Mouse (Mus musculus): ENCODE measurements around the gene Camk2b. TPM values are rescaled to one million over a fixed set of nuclear protein-coding genes. Genes with fewer than 3 reads are reported as not detected.

Camk2b gene
- polyA plus RNA-seq, 1 experiment from 2014 or later: 138 TPM

DNA sequence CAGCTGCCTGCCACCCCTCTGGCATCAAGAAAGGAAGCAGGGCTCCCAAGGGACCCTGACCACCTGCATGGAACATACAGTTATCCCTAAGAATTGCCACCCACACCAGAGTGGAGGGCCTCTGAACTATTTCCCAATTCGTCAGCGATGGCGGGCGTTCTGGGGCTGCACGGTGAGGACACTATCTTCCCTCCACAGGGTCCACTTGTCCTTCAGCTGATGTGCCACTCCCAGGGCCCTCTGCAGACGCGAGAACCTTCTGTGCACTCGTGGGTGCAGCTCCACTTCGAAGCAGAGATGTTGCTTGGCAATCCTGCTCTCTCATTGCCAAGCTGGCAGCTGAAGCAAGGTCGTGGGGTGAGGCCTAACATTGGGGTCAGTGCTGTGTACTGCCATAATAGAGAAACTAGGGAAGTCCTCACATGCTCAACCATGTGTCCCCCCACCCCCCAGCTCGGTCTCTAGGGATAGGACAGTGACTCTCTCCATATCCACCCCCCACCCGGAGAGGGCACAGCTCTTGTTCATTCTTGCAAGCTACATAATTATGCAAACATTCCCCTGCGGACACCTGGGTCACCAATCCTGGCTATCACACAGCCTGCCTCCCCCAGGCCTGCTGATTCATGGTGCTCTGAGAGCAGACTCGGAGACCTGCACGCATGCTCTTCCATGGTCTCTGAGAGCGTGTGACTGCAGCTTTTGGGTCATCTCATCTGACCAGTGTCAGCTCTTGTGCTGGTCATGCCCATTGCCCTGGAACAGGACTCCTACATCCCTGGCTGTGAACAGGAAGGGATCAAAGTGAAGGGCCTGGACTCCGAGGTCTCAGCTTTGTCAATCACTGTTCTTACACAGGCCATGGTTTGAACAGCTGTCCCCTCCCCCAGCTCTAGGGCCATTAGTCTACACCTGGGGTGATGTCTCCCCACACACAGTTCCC is 45.0 kb downstream of the Camk2b start:
- 72% methylated on average over 17 of the region's 17 CpGs for WGBS
- no peak overlapping the region for H3K27ac ChIP-seq (ENCODE audit: low read depth, low read length)
- no peaks in the 10 kb centered on the region for H3K9me3 ChIP-seq (ENCODE audit: control insufficient read depth, low read length)
- H3K4me3 ChIP-seq (ENCODE audit: low read length): no peak overlapping the region
- peaks cover 11% of the 10 kb centered on the region for H3K4me1 ChIP-seq (ENCODE audit: control insufficient read depth, insufficient read depth, low read depth, low read length)
- no peak for ATAC-seq
- H3K27me3 ChIP-seq (replicated peaks; ENCODE audit: control insufficient read depth, insufficient read depth, low read length): no peaks in the 10 kb centered on the region
- H3K4me2 ChIP-seq (ENCODE audit: low read length): no peak overlapping the region
- no peaks in the 10 kb centered on the region for H3K36me3 ChIP-seq (ENCODE audit: control insufficient read depth, insufficient read depth, low read length)
- no peak overlapping the region for H3K9ac ChIP-seq (ENCODE audit: low read depth, low read length)

DNA sequence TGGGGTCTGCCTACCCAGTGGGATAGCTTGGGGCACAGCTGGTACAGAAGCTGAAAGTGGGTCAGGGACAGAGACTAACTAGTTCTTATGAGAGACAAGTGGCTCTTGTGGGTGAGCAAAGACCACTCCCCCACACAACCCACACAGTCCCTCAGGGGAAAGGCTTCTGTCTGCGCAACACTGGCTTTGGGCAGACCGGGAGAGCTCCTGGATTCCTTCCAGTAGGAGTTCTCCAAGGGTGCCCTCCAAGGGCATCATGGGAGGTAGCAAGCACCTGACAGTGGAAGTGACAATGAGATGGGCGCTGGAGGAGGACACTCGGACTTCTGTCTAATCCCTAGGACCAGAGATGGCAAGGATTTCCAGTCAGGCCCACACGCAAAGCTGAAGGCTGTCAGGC is 45.8 kb downstream of the Camk2b start:
- no peak for ATAC-seq
- 73% methylated on average over 5 of the region's 5 CpGs for WGBS
- Histone ChIP-seq H3K4me3 (ENCODE audit: low read length) (no peak overlapping the region), H3K4me1 (ENCODE audit: control insufficient read depth, insufficient read depth, low read depth, low read length) (peaks cover 11% of the 10 kb centered on the region), H3K27ac (ENCODE audit: low read depth, low read length) (no peak overlapping the region), H3K9me3 (ENCODE audit: control insufficient read depth, low read length) (no peaks in the 10 kb centered on the region), H3K9ac (ENCODE audit: low read depth, low read length) (no peak overlapping the region), H3K36me3 (ENCODE audit: control insufficient read depth, insufficient read depth, low read length) (no peaks in the 10 kb centered on the region), H3K27me3 (replicated peaks; ENCODE audit: control insufficient read depth, insufficient read depth, low read length) (no peaks in the 10 kb centered on the region), H3K4me2 (ENCODE audit: low read length) (no peak overlapping the region)

DNA sequence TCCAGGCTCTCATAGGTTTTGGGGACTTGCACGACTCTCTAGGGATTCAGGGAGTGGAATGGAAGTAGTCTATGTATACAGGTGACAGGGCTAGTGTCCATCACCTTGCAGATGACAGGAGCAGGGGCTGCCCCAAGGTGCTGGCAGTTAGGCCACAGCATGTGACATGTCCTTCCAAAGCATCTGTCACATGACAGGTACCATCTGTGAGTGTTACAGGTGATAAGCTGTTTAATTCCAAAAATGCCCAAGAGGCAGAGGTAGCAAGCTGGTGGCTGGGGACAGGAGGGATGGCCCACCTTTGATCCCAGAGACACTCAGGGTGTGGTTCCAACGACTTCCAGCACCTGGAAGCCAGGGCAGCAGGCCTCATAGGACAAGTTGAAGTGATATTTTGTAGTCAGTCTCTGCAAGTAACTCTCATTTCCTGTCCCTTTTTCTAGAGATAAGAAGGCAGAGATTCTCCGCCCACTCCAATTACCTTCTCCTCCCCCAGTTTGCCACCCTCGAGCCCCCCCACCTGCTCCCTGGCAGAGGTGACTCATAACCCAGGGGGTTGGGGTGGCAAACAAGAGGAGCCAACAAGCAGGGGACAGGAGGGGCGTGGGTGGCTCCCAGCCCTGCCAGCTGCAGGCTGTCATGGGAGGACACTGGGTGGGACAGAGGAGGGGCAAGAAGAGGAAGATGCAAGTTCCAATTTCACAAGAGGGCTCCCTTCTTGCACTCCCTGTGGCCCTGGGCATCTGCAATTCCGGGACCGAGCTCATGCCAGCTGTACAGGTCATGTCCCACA is 47.7 kb downstream of the Camk2b start:
- no peak overlapping the region for H3K4me3 ChIP-seq (ENCODE audit: low read length)
- H3K4me1 ChIP-seq (ENCODE audit: control insufficient read depth, insufficient read depth, low read depth, low read length): peaks cover 11% of the 10 kb centered on the region
- no peak overlapping the region; the same call in 1 of the 2 replicates for H3K9ac ChIP-seq (ENCODE audit: low read depth, low read length)
- H3K4me2 ChIP-seq (ENCODE audit: low read length): no peak overlapping the region
- no peaks in the 10 kb centered on the region for H3K9me3 ChIP-seq (ENCODE audit: control insufficient read depth, low read length)
- no peak overlapping the region for H3K27ac ChIP-seq (ENCODE audit: low read depth, low read length)
- H3K27me3 ChIP-seq (replicated peaks; ENCODE audit: control insufficient read depth, insufficient read depth, low read length): no peaks in the 10 kb centered on the region
- peaks cover 3% of the 10 kb centered on the region; the same call in 1 of the 2 replicates for H3K36me3 ChIP-seq (ENCODE audit: control insufficient read depth, insufficient read depth, low read length)
- 67% methylated on average over 7 of the region's 7 CpGs for WGBS
- ATAC-seq: no peak

DNA sequence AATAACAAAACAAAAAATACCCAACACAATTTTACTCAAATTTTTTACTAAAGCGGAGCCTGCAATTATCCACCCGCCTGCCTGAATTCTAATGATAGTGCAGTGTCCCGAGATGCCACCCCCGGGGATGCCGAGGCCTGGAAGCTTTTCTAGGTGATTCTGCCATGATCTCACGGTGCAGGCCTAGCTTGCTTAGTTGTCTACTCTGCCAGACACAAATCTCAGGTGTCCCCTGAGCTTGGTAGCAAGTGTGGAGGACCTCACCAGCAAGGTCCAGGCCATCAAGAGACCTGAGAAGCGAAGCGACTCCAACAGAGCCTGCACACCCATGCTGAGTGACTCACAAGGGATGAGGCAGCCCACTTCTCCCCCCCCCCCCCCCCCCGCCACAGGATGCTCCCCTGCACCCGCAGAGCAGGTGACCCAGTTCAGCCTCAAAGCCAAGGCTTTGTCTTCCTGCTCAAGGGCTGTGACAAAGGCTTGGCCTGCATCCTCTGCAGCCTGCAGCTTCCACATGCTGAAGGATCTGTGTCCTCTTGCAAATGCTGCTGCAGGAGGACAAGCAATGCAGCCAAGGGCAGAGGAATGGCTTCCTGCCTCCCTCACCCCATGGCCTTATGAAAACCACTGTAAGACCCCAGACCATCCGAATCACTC is 48.5 kb downstream of the Camk2b start:
- Histone ChIP-seq H3K27me3 (replicated peaks; ENCODE audit: control insufficient read depth, insufficient read depth, low read length) (no peaks in the 10 kb centered on the region), H3K9me3 (ENCODE audit: control insufficient read depth, low read length) (no peaks in the 10 kb centered on the region), H3K4me2 (ENCODE audit: low read length) (no peak overlapping the region), H3K9ac (ENCODE audit: low read depth, low read length) (no peak overlapping the region), H3K36me3 (ENCODE audit: control insufficient read depth, insufficient read depth, low read length) (peaks cover 3% of the 10 kb centered on the region; the same call in 1 of the 2 replicates), H3K27ac (ENCODE audit: low read depth, low read length) (no peak overlapping the region), H3K4me1 (ENCODE audit: control insufficient read depth, insufficient read depth, low read depth, low read length) (peaks cover 11% of the 10 kb centered on the region), H3K4me3 (ENCODE audit: low read length) (no peak overlapping the region)
- 65% methylated on average over 10 of the region's 11 CpGs for WGBS
- ATAC-seq: no peak

DNA sequence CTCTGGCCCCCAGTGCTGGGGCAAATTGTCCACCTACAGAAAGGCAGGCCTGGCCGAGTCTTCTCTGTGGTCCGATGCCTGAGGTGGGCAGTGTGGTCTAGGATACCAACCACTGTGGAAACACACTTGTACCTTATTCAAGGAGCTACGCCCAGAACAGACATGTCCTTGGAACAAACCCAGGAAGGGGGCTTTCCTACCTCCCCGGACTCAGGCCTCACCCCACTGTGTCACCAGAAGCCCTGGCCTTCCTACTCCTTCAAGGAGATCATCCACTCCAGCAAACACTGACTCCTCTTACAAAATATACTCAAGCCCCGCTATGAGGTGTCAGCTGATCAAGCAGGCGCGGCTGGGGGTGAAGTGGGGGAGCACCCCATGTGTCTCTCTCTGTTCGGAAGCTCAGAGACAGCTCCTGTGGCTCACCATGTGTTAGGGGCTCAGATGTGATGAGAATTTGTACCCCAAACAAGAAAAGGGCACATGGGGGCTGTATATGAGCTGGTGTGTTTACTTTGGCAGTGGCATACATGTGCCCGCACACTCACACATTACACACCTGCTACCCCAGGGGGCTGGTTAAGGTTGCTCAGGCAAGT is 49.3 kb downstream of the Camk2b start:
- H3K27ac ChIP-seq (ENCODE audit: low read depth, low read length): no peak overlapping the region
- no peak overlapping the region for H3K4me2 ChIP-seq (ENCODE audit: low read length)
- H3K4me3 ChIP-seq (ENCODE audit: low read length): no peak overlapping the region
- no peaks in the 10 kb centered on the region for H3K27me3 ChIP-seq (replicated peaks; ENCODE audit: control insufficient read depth, insufficient read depth, low read length)
- no peaks in the 10 kb centered on the region for H3K9me3 ChIP-seq (ENCODE audit: control insufficient read depth, low read length)
- H3K36me3 ChIP-seq (ENCODE audit: control insufficient read depth, insufficient read depth, low read length): peaks cover 3% of the 10 kb centered on the region; the same call in 1 of the 2 replicates
- 62% methylated on average over 9 of the region's 9 CpGs for WGBS
- H3K9ac ChIP-seq (ENCODE audit: low read depth, low read length): no peak overlapping the region; the same call in 1 of the 2 replicates
- H3K4me1 ChIP-seq (ENCODE audit: control insufficient read depth, insufficient read depth, low read depth, low read length): peaks cover 11% of the 10 kb centered on the region
- ATAC-seq: 0 out of 2 replicates have a peak, but pooled peaks have one; percentile 5

DNA sequence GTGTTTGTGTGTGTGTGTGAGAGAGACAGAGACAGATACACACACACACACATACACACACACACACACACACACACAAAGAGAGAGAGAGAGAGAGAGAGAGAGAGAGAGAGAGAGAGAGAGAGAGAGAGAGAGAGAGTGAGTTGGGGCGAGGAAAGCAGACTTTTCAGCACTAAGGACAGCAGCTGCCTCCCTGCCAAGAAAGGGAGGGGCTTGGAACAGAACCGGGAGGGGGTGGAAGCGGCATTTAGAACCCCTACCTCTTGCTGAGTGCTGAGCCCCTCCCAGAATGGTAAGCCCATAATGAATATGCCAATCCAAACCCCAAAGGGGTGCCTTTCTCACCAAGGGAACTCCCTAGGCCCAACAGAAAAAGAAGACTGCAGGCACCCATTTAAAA is 49.8 kb downstream of the Camk2b start:
- peaks cover 11% of the 10 kb centered on the region for H3K4me1 ChIP-seq (ENCODE audit: control insufficient read depth, insufficient read depth, low read depth, low read length)
- H3K4me2 ChIP-seq (ENCODE audit: low read length): no peak overlapping the region
- no peak overlapping the region for H3K4me3 ChIP-seq (ENCODE audit: low read length)
- peaks cover 3% of the 10 kb centered on the region; the same call in 1 of the 2 replicates for H3K36me3 ChIP-seq (ENCODE audit: control insufficient read depth, insufficient read depth, low read length)
- 7% methylated on average over 2 of the region's 3 CpGs for WGBS
- no peaks in the 10 kb centered on the region for H3K27me3 ChIP-seq (replicated peaks; ENCODE audit: control insufficient read depth, insufficient read depth, low read length)
- H3K9me3 ChIP-seq (ENCODE audit: control insufficient read depth, low read length): no peaks in the 10 kb centered on the region
- ATAC-seq: no peak
- H3K27ac ChIP-seq (ENCODE audit: low read depth, low read length): no peak overlapping the region
- no peak overlapping the region; the same call in 1 of the 2 replicates for H3K9ac ChIP-seq (ENCODE audit: low read depth, low read length)

DNA sequence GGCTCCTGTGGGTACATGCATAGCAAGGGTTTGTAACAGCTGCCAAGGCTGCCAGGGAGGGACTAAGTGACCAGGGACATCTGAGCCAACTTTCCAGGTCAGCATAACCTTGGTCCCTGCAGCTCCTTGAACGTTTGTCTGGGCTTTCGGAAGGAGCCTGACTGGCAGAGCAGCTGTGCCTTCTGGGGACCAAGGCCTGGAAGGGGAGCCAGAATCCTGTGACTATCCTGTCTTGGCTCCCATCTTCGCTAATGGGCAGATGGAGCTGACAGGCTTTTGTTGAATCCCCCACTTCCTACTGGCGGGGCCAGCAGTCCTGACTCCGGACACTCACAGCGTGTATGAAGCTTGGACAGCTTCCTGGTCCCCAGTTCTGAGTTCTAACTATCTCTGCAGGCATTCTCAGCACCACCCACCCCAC is 51.1 kb downstream of the Camk2b start:
- WGBS: 62% methylated on average over 6 of the region's 6 CpGs
- no peak for ATAC-seq
- Histone ChIP-seq H3K36me3 (ENCODE audit: control insufficient read depth, insufficient read depth, low read length) (peaks cover 3% of the 10 kb centered on the region; the same call in 1 of the 2 replicates), H3K27ac (ENCODE audit: low read depth, low read length) (no peak overlapping the region), H3K4me1 (ENCODE audit: control insufficient read depth, insufficient read depth, low read depth, low read length) (peaks cover 11% of the 10 kb centered on the region), H3K9me3 (ENCODE audit: control insufficient read depth, low read length) (no peaks in the 10 kb centered on the region), H3K4me3 (ENCODE audit: low read length) (no peak overlapping the region), H3K9ac (ENCODE audit: low read depth, low read length) (no peak overlapping the region), H3K27me3 (replicated peaks; ENCODE audit: control insufficient read depth, insufficient read depth, low read length) (no peaks in the 10 kb centered on the region), H3K4me2 (ENCODE audit: low read length) (no peak overlapping the region)

DNA sequence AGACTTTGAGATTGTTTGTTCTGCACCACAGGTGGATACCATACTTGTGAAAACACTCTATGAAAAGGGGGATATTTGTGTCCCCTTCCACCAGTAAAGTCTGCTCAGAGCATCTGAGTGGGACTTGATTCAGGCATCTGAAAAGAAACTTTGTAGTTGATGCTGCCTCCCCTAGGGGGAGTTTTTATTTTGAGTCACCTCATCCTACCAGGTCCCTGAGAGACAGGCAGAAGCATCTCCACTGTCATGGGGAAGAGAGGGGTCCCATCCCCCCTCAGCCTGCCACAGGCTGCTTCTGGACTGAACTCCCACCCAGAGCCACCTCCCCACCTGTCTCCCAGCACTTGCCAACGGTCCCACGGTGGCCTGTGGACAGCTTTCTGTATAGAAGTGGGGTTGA is 52.8 kb downstream of the Camk2b start:
- 41% methylated on average over 2 of the region's 2 CpGs for WGBS

More for the DNA sequence above, 52.8 kb downstream of the Camk2b start:
- Histone ChIP-seq H3K4me1 (ENCODE audit: control insufficient read depth, insufficient read depth, low read depth, low read length) (peaks cover 9% of the 10 kb centered on the region), H3K9ac (ENCODE audit: low read depth, low read length) (no peak overlapping the region), H3K36me3 (ENCODE audit: control insufficient read depth, insufficient read depth, low read length) (peaks cover 3% of the 10 kb centered on the region; the same call in 1 of the 2 replicates), H3K27me3 (replicated peaks; ENCODE audit: control insufficient read depth, insufficient read depth, low read length) (no peaks in the 10 kb centered on the region), H3K4me3 (ENCODE audit: low read length) (no peak overlapping the region), H3K27ac (ENCODE audit: low read depth, low read length) (no peak overlapping the region), H3K9me3 (ENCODE audit: control insufficient read depth, low read length) (no peaks in the 10 kb centered on the region), H3K4me2 (ENCODE audit: low read length) (no peak overlapping the region)
- no peak for ATAC-seq
